Comparison of ENCODE assay signal across 12 mouse cellular contexts in genomic region chr13:63778925-63779324, GRCm38 (mm10).
"Had no signal": no experiment of that assay in that cellular context is flagged by ENCODE, and none has a peak within 500 bp of the region (broad histone marks: within the 10 kb centered on the region; RNA-seq: fewer than 3 reads in every experiment).

No protein-coding gene starts in this region.

- H3K9me3 ChIP-seq: liver, embryonic 12.5 days; midbrain, embryonic 10.5 days; midbrain, embryonic 12.5 days; neural tube, embryonic 13.5 days; neural tube, embryonic 15.5 days had no signal

- H3K4me3 ChIP-seq: liver, embryonic 12.5 days; midbrain, embryonic 10.5 days; midbrain, embryonic 12.5 days; myocyte; neural tube, embryonic 13.5 days; neural tube, embryonic 15.5 days had no signal

- DNase-seq: retina, postnatal 1 day; spleen, adult 18-20 months; thymus, adult 18-20 months; thymus, postnatal 14 days; thymus, postnatal 36 days had no signal

- ATAC-seq: liver, embryonic 12.5 days had no signal

- H3K9ac ChIP-seq: liver, embryonic 12.5 days; liver, embryonic 14.5 days; midbrain, embryonic 12.5 days; neural tube, embryonic 13.5 days; neural tube, embryonic 15.5 days had no signal

- H3K4me2 ChIP-seq: liver, embryonic 12.5 days; midbrain, embryonic 12.5 days; neural tube, embryonic 13.5 days; neural tube, embryonic 15.5 days had no signal

- H3K27ac ChIP-seq: liver, embryonic 12.5 days; liver, embryonic 14.5 days; midbrain, embryonic 10.5 days; midbrain, embryonic 12.5 days; neural tube, embryonic 13.5 days had no signal

- H3K36me3 ChIP-seq: liver, embryonic 12.5 days; midbrain, embryonic 10.5 days; midbrain, embryonic 12.5 days; neural tube, embryonic 13.5 days; neural tube, embryonic 15.5 days had no signal

- H3K27me3 ChIP-seq: liver, embryonic 12.5 days; neural tube, embryonic 13.5 days; neural tube, embryonic 15.5 days had no signal

- H3K4me1 ChIP-seq: liver, embryonic 12.5 days; midbrain, embryonic 10.5 days; midbrain, embryonic 12.5 days; neural tube, embryonic 13.5 days; neural tube, embryonic 15.5 days had no signal
